Mouse (Mus musculus) C2C12 (cell line): Measurements from ENCODE around the gene Usp37.

ENCODE experiments used
- CTCF ChIP-seq: IDR thresholded peaks from one replicate; pipeline ENCODE4 v1.5.1; 2011; ENCODE audit not compliant: control insufficient read depth, insufficient read depth, insufficient read length
- MYOG ChIP-seq: IDR thresholded peaks from one replicate; pipeline ENCODE4 v1.6.1; 2011; ENCODE audit not compliant: control insufficient read depth, insufficient read length; ENCODE audit errors: extremely low read depth

GRCm38 (mm10) chr1:74587773-74588445 is 43.8 kb upstream of the Usp37 start, which contains the start of the genes Zfp142 and Bcs1l:
- TF ChIP-seq MYOG (no peak), CTCF (no peak)
